Mouse (Mus musculus) heart, postnatal 14 days (tissue): Measurements from ENCODE around the gene Ggt5. TPM values are rescaled to one million over a fixed set of nuclear protein-coding genes. Genes with fewer than 3 reads are reported as not detected.

Experiments used
- DNase-seq, 2 experiments: peaks; one replicate each; pipeline ENCODE4 v3.0.0; 2021 to 2022
- intact Hi-C: fragments of 180-260 bp; cut with DNase I; formaldehyde crosslinking; loops from one replicate; pipeline ENCODE4 v1.15.1; 2025
- total RNA-seq, 2 experiments: library from RNA; stranded (reverse); gene quantifications; 2 replicates each; pipeline ENCODE4 v1.2.3; 2021

The Ggt5 gene
- total RNA-seq, 2 experiments from 2014 or later: 8.3 to 10.7 TPM

DNA sequence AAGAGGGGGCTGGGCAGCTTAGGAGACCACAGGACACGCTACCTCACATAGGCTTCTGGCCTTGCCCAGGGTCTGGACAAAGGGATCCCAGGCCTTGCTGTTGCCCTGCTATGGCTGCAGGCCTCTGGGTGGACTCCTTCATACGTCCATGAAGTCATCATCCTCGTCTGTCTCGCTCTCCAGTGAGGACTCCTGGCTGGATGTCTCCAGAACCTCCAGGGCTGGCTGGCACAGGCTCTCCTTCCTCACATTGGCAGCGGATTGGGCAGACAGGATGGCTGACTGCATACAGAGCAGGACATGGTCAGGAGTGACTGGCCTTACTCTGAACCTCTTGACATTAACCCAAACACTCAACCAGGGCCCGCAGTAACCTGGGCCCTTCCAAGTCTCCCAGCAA is 57.3 kb downstream of the Ggt5 start:
- intact Hi-C loops: no loop called here
- DNase-seq: no peak

DNA sequence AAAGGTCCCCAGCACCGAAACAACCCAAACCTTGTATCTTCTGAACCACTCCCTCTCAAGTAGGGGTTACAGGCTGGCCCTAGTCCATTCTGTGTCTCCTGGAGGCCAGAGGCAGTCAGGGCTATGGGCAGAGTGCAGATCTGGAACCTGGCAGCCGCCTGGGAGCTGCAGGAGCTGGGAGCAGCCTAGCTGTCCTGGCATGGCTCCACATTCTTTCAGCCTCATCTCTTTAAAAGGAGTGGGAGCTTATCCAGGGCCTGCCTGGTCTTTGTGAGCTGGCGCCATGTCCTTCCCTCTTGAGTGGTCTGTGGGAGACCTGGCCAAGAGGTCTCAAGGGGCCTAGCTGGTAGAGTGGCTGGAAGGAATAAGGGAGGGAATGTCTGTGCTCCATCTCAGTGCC is 58.2 kb downstream of the Ggt5 start:
- DNase-seq: peak; percentile 58 to 75
- intact Hi-C loops: no loop called here

DNA sequence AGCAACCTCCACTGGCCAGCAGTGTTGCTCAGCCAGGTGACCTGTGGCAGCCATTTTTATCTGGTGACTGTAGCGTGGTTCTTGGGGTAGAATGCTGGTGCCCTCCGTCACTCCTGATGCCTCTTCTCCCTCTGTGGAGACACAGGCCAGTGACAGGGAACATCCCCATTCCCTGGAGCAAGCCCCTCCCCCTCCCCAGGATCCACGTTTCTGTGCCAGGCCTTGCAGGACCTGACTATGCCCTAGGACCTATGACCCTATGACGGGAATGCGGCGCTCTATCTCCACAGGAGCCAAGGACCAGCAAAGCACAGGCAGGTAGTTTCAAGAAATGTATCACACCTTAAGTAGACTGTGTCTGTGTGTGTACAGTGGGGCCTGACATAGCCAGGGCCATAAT is 59.0 kb downstream of the Ggt5 start:
- DNase-seq: no peak
- intact Hi-C loops: no loop called here

- DNase-seq: no peak
- intact Hi-C loops: no loop called here
Observed at GRCm38 (mm10) chr10:75649001-75649400, 59.9 kb downstream of the Ggt5 start.

DNA sequence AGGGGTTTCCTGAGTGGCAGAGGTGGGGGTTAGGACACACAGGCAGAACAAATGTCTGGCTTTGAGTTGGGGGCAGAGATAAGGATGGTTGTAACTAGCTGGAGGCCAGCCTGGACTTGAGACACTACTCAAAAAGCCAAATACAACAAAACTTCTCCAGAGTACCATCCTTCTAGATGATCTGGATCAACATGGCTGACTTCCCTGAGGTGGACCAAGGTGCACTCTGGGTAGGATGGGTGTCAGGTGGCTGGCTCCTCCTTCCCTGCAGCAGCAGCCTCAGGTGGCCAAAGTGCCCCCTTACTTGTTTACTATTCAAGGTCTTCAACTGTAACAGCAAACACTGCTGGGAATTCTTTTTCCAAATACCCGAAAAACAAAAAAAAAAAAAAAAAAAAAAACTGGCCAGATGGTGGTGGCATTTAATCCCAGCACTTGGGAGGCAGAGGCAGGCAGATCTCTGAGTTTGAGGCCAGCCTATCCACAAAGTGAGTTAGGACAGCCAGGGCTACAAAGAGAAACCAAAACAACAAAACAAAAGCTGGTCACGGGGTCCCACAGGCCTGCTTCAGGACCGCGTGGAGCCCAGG is 60.4 kb downstream of the Ggt5 start:
- no peak for DNase-seq
- intact Hi-C loops: no loop called here

- intact Hi-C loops: no loop called here
- no peak for DNase-seq
Observed at GRCm38 (mm10) chr10:75650306-75650902, 61.3 kb downstream of the Ggt5 start.

GRCm38 (mm10) chr10:75651381-75652068 is 62.4 kb downstream of the Ggt5 start:
- intact Hi-C loops: no loop called here
- DNase-seq: no peak

- no peak for DNase-seq
- intact Hi-C loops: no loop called here
Observed at GRCm38 (mm10) chr10:75654053-75654452, 64.9 kb downstream of the Ggt5 start.

DNA sequence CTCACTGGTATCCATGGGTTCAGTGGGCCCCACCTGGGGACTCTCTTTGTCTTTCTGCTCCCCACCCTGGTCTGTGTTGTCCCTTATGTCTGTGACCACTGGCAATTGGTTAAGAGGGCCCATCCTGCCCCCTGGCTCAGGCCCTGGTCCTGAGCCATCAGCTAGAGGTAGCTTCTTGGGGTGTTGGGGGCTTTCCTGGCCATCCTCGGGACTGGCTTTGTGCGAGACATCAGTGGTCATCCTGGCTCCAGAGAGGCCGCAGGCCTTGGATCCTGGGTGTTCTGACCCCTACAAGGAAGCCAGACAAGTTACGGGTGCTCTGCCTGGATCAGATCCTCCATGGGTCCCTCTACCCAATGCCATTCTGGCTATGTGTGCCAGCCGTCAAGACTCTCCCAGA is 68.0 kb downstream of the Ggt5 start:
- no peak for DNase-seq
- intact Hi-C loops: no loop called here

DNA sequence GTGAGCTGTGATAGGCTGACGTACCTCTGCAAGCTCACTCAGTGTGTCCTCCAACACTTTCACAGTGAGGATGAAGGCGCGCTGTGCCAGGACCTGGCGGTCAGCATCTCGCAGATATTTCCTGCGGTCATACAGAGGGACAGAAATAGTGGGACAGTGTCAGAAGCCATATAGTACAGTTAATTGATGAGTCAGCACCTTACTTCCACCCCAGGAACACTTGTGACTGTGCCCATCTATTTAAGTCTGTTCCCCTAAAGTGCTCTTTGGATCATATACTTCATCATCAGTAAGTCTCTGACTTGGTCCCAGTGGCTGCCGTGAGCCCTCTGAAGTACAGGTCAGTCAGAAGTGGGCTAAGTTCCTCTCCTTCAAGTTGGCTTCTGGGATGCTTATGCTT is 68.6 kb downstream of the Ggt5 start:
- intact Hi-C loops: no loop called here
- no peak for DNase-seq

- intact Hi-C loops: no loop called here
- DNase-seq: peak; percentile 31 to 39
Observed at GRCm38 (mm10) chr10:75661381-75661780, 72.2 kb downstream of the Ggt5 start.

- intact Hi-C loops: no loop called here
- no peak for DNase-seq
Observed at GRCm38 (mm10) chr10:75661876-75662275, 72.7 kb downstream of the Ggt5 start.

DNA sequence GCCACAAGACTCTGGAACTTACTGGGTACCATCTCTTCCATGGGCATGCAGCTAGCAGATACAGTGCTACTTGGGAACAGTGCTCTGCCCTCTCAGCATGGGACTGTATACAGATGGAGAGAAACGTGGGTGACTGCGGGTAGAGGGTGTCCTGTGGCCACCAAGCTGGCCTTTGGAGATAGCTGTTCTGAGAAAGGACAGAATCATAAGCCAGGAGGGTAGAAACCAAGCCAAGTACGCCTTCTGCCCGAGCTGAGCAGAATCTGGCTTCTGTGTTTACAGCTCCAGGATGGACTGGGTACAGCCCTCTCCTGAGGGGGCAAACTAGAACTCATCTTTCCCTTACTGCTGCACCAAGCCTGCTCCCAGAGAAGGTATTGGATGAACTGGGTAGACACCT is 73.4 kb downstream of the Ggt5 start:
- intact Hi-C loops: no loop called here

GRCm38 (mm10) chr10:75664673-75665270 is 75.6 kb downstream of the Ggt5 start:
- intact Hi-C loops: no loop called here

More for the DNA sequence above, 73.4 kb downstream of the Ggt5 start:
- DNase-seq: no peak

DNA sequence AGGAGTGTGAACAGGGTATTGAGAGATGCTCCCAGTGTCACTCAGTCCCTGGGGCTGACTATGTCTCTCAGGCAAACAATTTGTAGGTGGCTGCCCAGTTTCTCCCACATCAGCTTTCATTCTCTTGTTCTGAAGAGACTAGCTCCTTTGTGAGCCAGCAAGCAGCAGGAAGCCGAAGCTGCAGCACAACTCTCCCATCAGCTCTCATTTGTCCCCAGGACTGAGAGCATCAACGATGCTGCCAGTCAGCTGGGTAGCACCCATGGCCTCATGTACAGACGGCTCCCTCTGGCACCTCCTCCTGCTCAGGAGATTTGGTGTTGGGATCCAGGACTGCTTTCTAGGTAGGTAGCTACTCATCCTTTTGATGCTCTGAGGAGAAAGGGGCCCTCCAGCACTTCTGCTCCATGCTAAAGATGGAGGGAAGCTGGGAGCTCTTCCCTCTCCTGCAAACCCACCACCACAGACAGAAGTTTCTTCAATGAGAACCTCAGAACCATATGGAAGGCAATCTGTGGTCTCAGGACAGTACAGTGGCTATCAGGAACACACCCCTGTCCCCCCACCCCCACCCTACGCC is 77.4 kb downstream of the Ggt5 start:
- DNase-seq: no peak
- intact Hi-C loops: no loop called here

More at GRCm38 (mm10) chr10:75664673-75665270, 75.6 kb downstream of the Ggt5 start:
- DNase-seq: no peak

Other genes starting within 250 kb of the Ggt5 start
- under 1 TPM; 0.22 to 0.34 TPM for gene Upb1, start 188.2 kb upstream of the Ggt5 start, total RNA-seq
- gene Snrpd3, start 71.8 kb upstream of the Ggt5 start, total RNA-seq: 10 to 100 TPM; 56.0 to 68.3 TPM
- gene Gucd1, start 71.4 kb upstream of the Ggt5 start, total RNA-seq: 10 to 100 TPM; 43.8 to 45.5 TPM
- gene Lrrc75b, start 29.0 kb upstream of the Ggt5 start, total RNA-seq: 1 to 10 TPM; 1.3 to 1.5 TPM
- gene Ggt1, start 27.7 kb upstream of the Ggt5 start, total RNA-seq: not detected
- gene Susd2, start 54.7 kb downstream of the Ggt5 start, total RNA-seq: 1 to 10 TPM; 2.4 to 2.5 TPM
- 10 to 100 TPM; 23.0 to 24.8 TPM for gene Cabin1, start 175.0 kb downstream of the Ggt5 start, total RNA-seq
- 10 to 100 TPM; 44.8 to 61.1 TPM for gene Ddt, start 184.1 kb downstream of the Ggt5 start, total RNA-seq
- not detected for gene Gm20441, start 191.6 kb downstream of the Ggt5 start, total RNA-seq
- gene Gstt3, start 192.1 kb downstream of the Ggt5 start, total RNA-seq: 1 to 10 TPM; 1.8 to 4.3 TPM
- gene Gstt1, start 209.2 kb downstream of the Ggt5 start, total RNA-seq: 1 to 10 TPM; 7.0 to 9.1 TPM
- not detected for gene Gstt4, start 233.2 kb downstream of the Ggt5 start, total RNA-seq
- gene Gstt2, start 248.1 kb downstream of the Ggt5 start, total RNA-seq: 10 to 100 TPM in 1 of 2 experiments, 1 to 10 TPM in 1; 9.4 to 12.1 TPM